Mouse (Mus musculus): Measurements from ENCODE around the gene Pias1.

GRCm38 (mm10) chr9:62945346-62945745 lies 42.4 kb downstream of the Pias1 start:
- TF ChIP-seq POLR2A (IDR thresholded peaks at IDR 0.05; ENCODE audit: borderline replicate concordance, control insufficient read depth, low read depth, low read length): no peak
- TF ChIP-seq CTCF (IDR thresholded peaks at IDR 0.05; ENCODE audit: control insufficient read depth, insufficient read depth, low read length): no peak
